Mouse (Mus musculus) midbrain, embryonic 14.5 days (tissue): ENCODE measurements around the gene Spaca4. TPM values are rescaled to one million over a fixed set of nuclear protein-coding genes. Genes with fewer than 3 reads are reported as not detected.

Experiments
- ATAC-seq: fragments of 200-750 bp; cut with Nextera tagmentation; 2 replicates; pipeline ENCODE4 v1.8.0; 2017; ENCODE audit warnings: moderate number of reproducible peaks, moderate library complexity; ENCODE audit not compliant: low FRiP score, low TSS enrichment
- DNase-seq: peaks from one replicate; pipeline ENCODE4 v3.0.0-alpha.2; 2015
- H3K27ac ChIP-seq: fragments of 300-500 bp; sonication (generic); replicated peaks from 2 replicates; pipeline ENCODE4 v1.5.1; 2014; ENCODE audit warnings: mild to moderate bottlenecking, low read depth, low read length, moderate library complexity
- H3K27me3 ChIP-seq: fragments of 300-500 bp; sonication (generic); 2 replicates; pipeline ENCODE4 v1.6.1; 2014; ENCODE audit warnings: low read length, control low read depth, mixed read lengths; ENCODE audit not compliant: control insufficient read depth, insufficient read depth
- H3K36me3 ChIP-seq: fragments of 300-500 bp; sonication (generic); 2 replicates; pipeline ENCODE4 v1.6.1; 2014; ENCODE audit warnings: low read length, control low read depth; ENCODE audit not compliant: control insufficient read depth, insufficient read depth
- H3K4me1 ChIP-seq: fragments of 300-500 bp; sonication (generic); 2 replicates; pipeline ENCODE4 v1.6.1; 2014; ENCODE audit warnings: mild to moderate bottlenecking, antibody characterized with exemption, low read length, control low read depth; ENCODE audit not compliant: control insufficient read depth, insufficient read depth
- H3K4me2 ChIP-seq: fragments of 300-500 bp; sonication (generic); 2 replicates; pipeline ENCODE4 v1.6.1; 2014; ENCODE audit warnings: mild to moderate bottlenecking, low read length, moderate library complexity
- H3K4me3 ChIP-seq: fragments of 300-500 bp; sonication (generic); replicated peaks from 2 replicates; pipeline ENCODE4 v1.5.1; 2014; ENCODE audit warnings: low read depth, low read length
- H3K9ac ChIP-seq: fragments of 300-500 bp; sonication (generic); replicated peaks from 2 replicates; pipeline ENCODE4 v1.6.1; 2014; ENCODE audit warnings: mild to moderate bottlenecking, low read length, moderate library complexity
- H3K9me3 ChIP-seq: fragments of 300-500 bp; sonication (generic); 2 replicates; pipeline ENCODE4 v1.6.1; 2016; ENCODE audit warnings: low read length, control low read depth, mixed read lengths; ENCODE audit not compliant: control insufficient read depth
- WGBS: fragments of 180-500 bp; shearing (Covaris S2); extraction: QIAGEN DNeasy Blood & Tissue Kit; methylation state at CpG from one replicate; pipeline ENCODE4 v1.1.7; 2014; 5-methylcytosine and 5-hydroxymethylcytosine counted together
- polyA plus RNA-seq: library from polyadenylated mRNA; unstranded; fragments of >200 nt; fragmentation: Nextera tagmentation; extraction: Ambion mirVana; gene quantifications from 2 replicates; pipeline ENCODE4 v1.2.1, GENCODE M21; 2014

The Spaca4 gene
- polyA plus RNA-seq, 1 experiment from 2014 or later = not detected

- H3K4me2 ChIP-seq = no peak overlapping the region
- H3K27ac ChIP-seq = no peak overlapping the region
- H3K36me3 ChIP-seq = peaks cover 88% of the 10 kb centered on the region
- H3K4me3 ChIP-seq = no peak overlapping the region
- H3K4me1 ChIP-seq = peaks cover 10% of the 10 kb centered on the region
- 92% methylated on average over 4 of the region's 4 CpGs for WGBS
- ATAC-seq = no peak
- H3K9ac ChIP-seq = no peak overlapping the region
- no peaks in the 10 kb centered on the region for H3K9me3 ChIP-seq
- no peaks in the 10 kb centered on the region for H3K27me3 ChIP-seq
- no peak for DNase-seq
Observed at GRCm38 (mm10) chr7:45723301-45723700, 2.3 kb downstream of the Spaca4 start.

GRCm38 (mm10) chr7:45722348-45722713 lies 3.3 kb downstream of the Spaca4 start:
- Histone ChIP-seq H3K4me2 (no peak overlapping the region), H3K27me3 (no peaks in the 10 kb centered on the region), H3K4me3 (no peak overlapping the region), H3K27ac (no peak overlapping the region), H3K9me3 (no peaks in the 10 kb centered on the region), H3K36me3 (peaks cover 84% of the 10 kb centered on the region), H3K9ac (no peak overlapping the region), H3K4me1 (peaks cover 10% of the 10 kb centered on the region)
- no peak for ATAC-seq
- no peak for DNase-seq
- WGBS = 81% methylated on average over 13 of the region's 13 CpGs

GRCm38 (mm10) chr7:45721642-45722347 lies 3.8 kb downstream of the Spaca4 start:
- Histone ChIP-seq H3K4me1 (peaks cover 15% of the 10 kb centered on the region), H3K9me3 (no peaks in the 10 kb centered on the region), H3K4me2 (no peak overlapping the region), H3K27me3 (no peaks in the 10 kb centered on the region), H3K9ac (no peak overlapping the region), H3K4me3 (no peak overlapping the region), H3K27ac (no peak overlapping the region), H3K36me3 (peaks cover 78% of the 10 kb centered on the region)
- DNase-seq (no peak), ATAC-seq (no peak)
- WGBS = 64% methylated on average over 13 of the region's 13 CpGs

DNA sequence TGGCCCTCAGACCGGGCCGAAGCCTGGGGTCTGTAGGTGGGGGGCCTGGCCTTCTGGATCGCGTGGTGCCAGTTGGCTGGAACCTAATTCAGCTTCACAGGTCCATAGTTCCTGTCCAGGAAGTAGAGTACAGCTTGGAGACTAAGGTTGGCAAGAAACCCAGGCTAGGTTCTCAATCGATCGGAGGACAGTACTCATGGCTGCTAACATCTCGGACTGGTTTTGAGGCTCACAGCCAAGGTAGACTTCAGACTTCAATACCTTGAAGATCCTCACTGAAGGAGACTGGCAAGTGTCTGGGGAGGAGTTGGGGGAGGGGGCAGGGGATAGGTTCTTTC lies 4.4 kb downstream of the Spaca4 start:
- no peak for DNase-seq
- Histone ChIP-seq H3K4me1 (peaks cover 21% of the 10 kb centered on the region), H3K36me3 (peaks cover 72% of the 10 kb centered on the region), H3K9me3 (no peaks in the 10 kb centered on the region), H3K4me2 (no peak overlapping the region), H3K27ac (no peak overlapping the region), H3K4me3 (no peak overlapping the region), H3K27me3 (no peaks in the 10 kb centered on the region), H3K9ac (no peak overlapping the region)
- no peak for ATAC-seq
- WGBS = 86% methylated on average over 7 of the region's 7 CpGs

- Histone ChIP-seq H3K27me3 (no peaks in the 10 kb centered on the region), H3K4me1 (peaks cover 27% of the 10 kb centered on the region), H3K9me3 (no peaks in the 10 kb centered on the region), H3K9ac (no peak within 1 kb of the TSS), H3K36me3 (peaks cover 67% of the 10 kb centered on the region), H3K4me3 (no peak within 1 kb of the TSS), H3K4me2 (no peak within 1 kb of the TSS), H3K27ac (no peak within 1 kb of the TSS)
- no peak for ATAC-seq
- no peak for DNase-seq
- 83% methylated on average over 14 of the region's 14 CpGs for WGBS
Observed at GRCm38 (mm10) chr7:45720413-45721233, 5.0 kb downstream of the Spaca4 start, which contains the start of gene Fam83e. Gene Fam83e (plus strand): TSS chr7:45721212.

GRCm38 (mm10) chr7:45719738-45720412 lies 5.7 kb downstream of the Spaca4 start:
- no peak overlapping the region; the same call in 1 of the 2 replicates for H3K9ac ChIP-seq
- no peaks in the 10 kb centered on the region for H3K9me3 ChIP-seq
- peaks cover 59% of the 10 kb centered on the region for H3K36me3 ChIP-seq
- no peaks in the 10 kb centered on the region for H3K27me3 ChIP-seq
- ATAC-seq (no peak), DNase-seq (no peak)
- no peak overlapping the region for H3K4me2 ChIP-seq
- no peak overlapping the region for H3K27ac ChIP-seq
- WGBS = 93% methylated on average over 15 of the region's 16 CpGs
- H3K4me3 ChIP-seq = no peak overlapping the region
- peaks cover 29% of the 10 kb centered on the region for H3K4me1 ChIP-seq

- Histone ChIP-seq H3K4me3 (peak overlapping the region; percentile 90), H3K27ac (0 out of 2 replicates have a peak overlapping the region, but pooled peaks have one; percentile 92), H3K36me3 (peaks cover 52% of the 10 kb centered on the region), H3K4me2 (peak overlapping the region; percentile 91), H3K4me1 (peaks cover 36% of the 10 kb centered on the region), H3K9me3 (no peaks in the 10 kb centered on the region), H3K27me3 (no peaks in the 10 kb centered on the region), H3K9ac (peak overlapping the region; percentile 89)
- DNase-seq = no peak
- ATAC-seq = no peak
- 84% methylated on average over 10 of the region's 10 CpGs for WGBS
Observed at GRCm38 (mm10) chr7:45719180-45719579, 6.4 kb downstream of the Spaca4 start.

GRCm38 (mm10) chr7:45718331-45718730 lies 7.3 kb downstream of the Spaca4 start:
- no peaks in the 10 kb centered on the region for H3K27me3 ChIP-seq
- H3K9me3 ChIP-seq = no peaks in the 10 kb centered on the region
- DNase-seq = no peak
- no peak for ATAC-seq
- H3K27ac ChIP-seq = peak overlapping the region; percentile 92
- peaks cover 46% of the 10 kb centered on the region for H3K36me3 ChIP-seq
- H3K4me2 ChIP-seq = peak overlapping the region; percentile 91
- peak overlapping the region; percentile 89 for H3K9ac ChIP-seq
- peaks cover 37% of the 10 kb centered on the region for H3K4me1 ChIP-seq
- peak overlapping the region; percentile 90 for H3K4me3 ChIP-seq
- under 1% methylated on average over 20 of the region's 20 CpGs for WGBS
